Mouse (Mus musculus) left cerebral cortex, adult 18-20 months (tissue): Measurements from ENCODE around the gene Olfr694. TPM values are rescaled to one million over a fixed set of nuclear protein-coding genes. Genes with fewer than 3 reads are reported as not detected.

Experiments
- total RNA-seq, 2 experiments: library from RNA; stranded (reverse); gene quantifications; 2 replicates each; pipeline ENCODE4 v1.2.3; 2021

Gene Olfr694
- total RNA-seq, 2 experiments from 2014 or later, result not detected

Other genes starting within 250 kb of the Olfr694 start
- not detected for gene Olfr693, start 11.2 kb downstream of the Olfr694 start, total RNA-seq
- gene Olfr695, start 24.6 kb upstream of the Olfr694 start, total RNA-seq, result not detected
- gene Olfr697, start 50.6 kb upstream of the Olfr694 start, total RNA-seq, result not detected
- gene Olfr698, start 63.6 kb upstream of the Olfr694 start, total RNA-seq, result not detected
- gene Olfr699, start 101.4 kb upstream of the Olfr694 start, total RNA-seq, result not detected
- gene Olfr700, start 117.0 kb upstream of the Olfr694 start, total RNA-seq, result not detected
- gene Olfr701, start 122.3 kb upstream of the Olfr694 start, total RNA-seq, result not detected
- gene Olfr702, start 142.1 kb upstream of the Olfr694 start, total RNA-seq, result not detected
- not detected for gene Olfr703, start 151.5 kb upstream of the Olfr694 start, total RNA-seq
- gene Olfr704, start 171.4 kb upstream of the Olfr694 start, total RNA-seq, result not detected
- gene Olfr705, start 185.1 kb upstream of the Olfr694 start, total RNA-seq, result not detected
- not detected for gene Olfr706, start 196.3 kb upstream of the Olfr694 start, total RNA-seq
- gene Olfr707, start 209.4 kb upstream of the Olfr694 start, total RNA-seq, result not detected
- not detected for gene Olfr1532-ps1, start 216.2 kb upstream of the Olfr694 start, total RNA-seq
- under 1 TPM in 1 of 2 experiments, not detected in 1; 0.07 TPM for gene Olfr709-ps1, start 240.4 kb upstream of the Olfr694 start, total RNA-seq